Mouse (Mus musculus): ENCODE measurements at regions not wholly inside any gene's neighbourhood (a gene's known extent, or its start where the extent isn't known, plus 50 kb on each side); places are given as distances from the start of the nearest gene placed in this dataset.

DNA sequence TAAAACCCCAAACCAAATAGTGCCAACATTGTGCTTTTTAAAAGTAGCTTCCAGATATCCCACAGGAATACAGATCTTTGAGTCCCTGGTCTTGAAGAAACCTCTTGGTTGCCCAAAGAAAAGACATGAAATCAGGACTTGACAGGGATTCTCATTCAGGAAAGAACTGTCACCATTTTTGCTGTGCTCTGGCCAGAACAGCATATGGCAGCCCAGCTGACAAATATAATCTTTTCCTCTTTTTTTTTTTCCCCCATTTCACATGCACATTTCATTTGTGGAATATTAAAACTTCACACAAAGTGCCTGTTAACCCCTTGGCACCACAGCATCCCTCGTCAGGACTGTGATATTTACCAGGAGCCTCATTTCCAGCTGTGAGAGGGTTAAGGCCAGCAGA is 783.0 kb downstream of the Cypt12 start:
- WGBS: 67% methylated on average over 1 of the region's 1 CpGs
- H3K27ac ChIP-seq: no peak overlapping the region
- H3K4me3 ChIP-seq: no peak overlapping the region
- no peak for ATAC-seq (replicated peaks)
- H3K9ac ChIP-seq: no peak overlapping the region
- H3K4me1 ChIP-seq: no peaks in the 10 kb centered on the region
- H3K9me3 ChIP-seq: no peaks in the 10 kb centered on the region
- no peaks in the 10 kb centered on the region for H3K36me3 ChIP-seq (replicated peaks)
- H3K27me3 ChIP-seq (replicated peaks): no peaks in the 10 kb centered on the region
- H3K4me2 ChIP-seq: no peak overlapping the region

DNA sequence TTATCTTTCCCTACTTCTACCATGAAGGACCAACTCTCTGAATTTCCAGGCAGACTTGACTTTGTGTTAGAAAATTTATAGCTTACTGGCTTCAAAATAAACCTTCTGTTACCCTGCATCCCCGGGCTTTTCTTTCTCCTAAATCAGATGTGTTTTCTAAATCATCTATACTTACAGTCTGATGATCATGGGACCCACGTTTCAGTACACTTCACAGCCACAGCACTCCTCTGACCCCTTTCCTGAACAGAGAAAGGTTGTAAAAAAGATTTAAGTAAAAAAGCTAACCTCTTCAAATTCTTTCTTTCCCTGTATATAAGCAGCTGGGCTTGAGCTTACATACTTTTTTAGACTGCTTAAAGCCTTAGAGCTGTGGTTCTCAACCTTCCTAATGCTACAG is 783.5 kb downstream of the Cypt12 start:
- no peak overlapping the region for H3K4me2 ChIP-seq
- no peak for ATAC-seq (replicated peaks)
- no peaks in the 10 kb centered on the region for H3K9me3 ChIP-seq
- H3K27ac ChIP-seq: no peak overlapping the region
- H3K36me3 ChIP-seq (replicated peaks): no peaks in the 10 kb centered on the region
- no peaks in the 10 kb centered on the region for H3K27me3 ChIP-seq (replicated peaks)
- no peak overlapping the region for H3K4me3 ChIP-seq
- no peaks in the 10 kb centered on the region for H3K4me1 ChIP-seq
- WGBS: 65% methylated on average over 2 of the region's 2 CpGs
- no peak overlapping the region for H3K9ac ChIP-seq

DNA sequence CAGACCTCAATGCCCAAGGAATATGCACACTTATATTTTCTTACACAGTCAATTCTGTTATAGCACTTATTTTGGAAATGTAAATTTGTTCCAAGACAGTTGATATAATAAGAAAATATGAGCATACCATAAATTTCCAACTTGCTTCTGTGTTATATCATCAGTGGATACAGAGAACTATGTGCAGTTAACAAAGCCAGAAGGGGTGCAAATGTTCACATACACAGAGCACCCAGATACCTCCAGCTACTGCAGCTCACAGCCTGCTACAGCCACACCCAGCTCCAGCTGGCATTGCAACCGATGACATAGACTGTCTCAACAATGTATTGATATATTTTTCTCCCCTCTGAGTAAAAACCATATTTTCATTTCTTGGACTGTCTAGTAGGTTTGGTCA is 785.3 kb downstream of the Cypt12 start:
- H3K9me3 ChIP-seq: no peaks in the 10 kb centered on the region
- no peaks in the 10 kb centered on the region for H3K4me1 ChIP-seq
- H3K4me2 ChIP-seq: no peak overlapping the region
- H3K27ac ChIP-seq: no peak overlapping the region
- H3K27me3 ChIP-seq (replicated peaks): no peaks in the 10 kb centered on the region
- ATAC-seq (replicated peaks): no peak
- 92% methylated on average over 1 of the region's 1 CpGs for WGBS
- H3K4me3 ChIP-seq: no peak overlapping the region
- H3K36me3 ChIP-seq (replicated peaks): no peaks in the 10 kb centered on the region
- no peak overlapping the region for H3K9ac ChIP-seq

GRCm38 (mm10) chr3:18738946-18739345 is 790.7 kb downstream of the Cypt12 start:
- Histone ChIP-seq H3K9me3 (no peaks in the 10 kb centered on the region), H3K9ac (no peak overlapping the region), H3K36me3 (replicated peaks) (no peaks in the 10 kb centered on the region), H3K4me1 (no peaks in the 10 kb centered on the region), H3K4me3 (no peak overlapping the region), H3K27me3 (replicated peaks) (no peaks in the 10 kb centered on the region), H3K27ac (no peak overlapping the region), H3K4me2 (no peak overlapping the region)
- no peak for ATAC-seq (replicated peaks)

DNA sequence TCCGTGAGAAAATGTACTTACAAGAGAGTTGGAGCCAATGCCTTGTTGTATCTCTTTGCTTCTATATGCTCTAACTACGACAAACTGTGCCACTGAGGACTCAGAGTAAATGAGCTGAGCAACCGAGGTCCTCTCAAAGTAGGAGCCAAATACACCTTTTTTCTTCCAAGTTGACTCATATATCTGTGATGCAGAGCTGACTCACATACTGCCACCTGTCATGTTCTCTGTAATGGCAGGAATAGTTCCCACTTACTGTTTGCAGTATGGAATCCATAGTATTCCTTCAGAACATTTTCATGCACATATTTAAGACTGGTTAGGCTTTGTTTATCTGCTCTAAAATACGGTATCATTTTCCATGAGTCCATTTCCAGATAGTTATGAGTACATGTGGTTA is 792.1 kb downstream of the Cypt12 start:
- no peak overlapping the region for H3K9ac ChIP-seq
- WGBS: 86% methylated on average over 4 of the region's 4 CpGs
- no peak for ATAC-seq (replicated peaks)

DNA sequence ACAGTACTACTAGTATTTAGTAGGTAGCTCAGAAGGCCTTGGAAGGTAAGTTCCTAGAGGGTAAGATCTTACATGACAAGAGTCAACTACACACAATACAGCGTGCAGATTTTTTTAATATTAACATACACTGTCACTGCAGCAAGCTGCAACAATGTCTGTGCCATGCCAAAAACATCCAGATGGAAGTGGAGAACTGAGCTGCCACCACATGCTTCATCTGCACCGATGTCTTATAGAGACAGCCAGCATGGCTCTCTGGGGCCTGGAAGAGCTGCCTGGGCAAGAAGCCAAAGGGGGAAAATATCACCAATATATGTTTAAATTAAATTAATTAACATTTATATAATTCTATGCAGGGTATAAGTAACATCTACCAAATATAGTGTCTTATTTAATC is 795.3 kb downstream of the Cypt12 start:
- no peak overlapping the region for H3K4me2 ChIP-seq
- no peak overlapping the region for H3K27ac ChIP-seq
- no peaks in the 10 kb centered on the region for H3K9me3 ChIP-seq
- H3K27me3 ChIP-seq (replicated peaks): no peaks in the 10 kb centered on the region
- no peaks in the 10 kb centered on the region for H3K36me3 ChIP-seq (replicated peaks)
- no peak overlapping the region for H3K9ac ChIP-seq
- ATAC-seq (replicated peaks): no peak
- 87% methylated on average over 2 of the region's 2 CpGs for WGBS
- H3K4me3 ChIP-seq: no peak overlapping the region
- no peaks in the 10 kb centered on the region for H3K4me1 ChIP-seq

More for the DNA sequence above, 792.1 kb downstream of the Cypt12 start:
- Histone ChIP-seq H3K27ac (no peak overlapping the region), H3K4me2 (no peak overlapping the region), H3K4me1 (no peaks in the 10 kb centered on the region), H3K27me3 (replicated peaks) (no peaks in the 10 kb centered on the region), H3K36me3 (replicated peaks) (no peaks in the 10 kb centered on the region), H3K9me3 (no peaks in the 10 kb centered on the region), H3K4me3 (no peak overlapping the region)

GRCm38 (mm10) chr3:18744216-18744615 is 796.0 kb downstream of the Cypt12 start:
- Histone ChIP-seq H3K27ac (no peak overlapping the region), H3K9me3 (no peaks in the 10 kb centered on the region), H3K4me1 (no peaks in the 10 kb centered on the region), H3K9ac (no peak overlapping the region), H3K27me3 (replicated peaks) (no peaks in the 10 kb centered on the region), H3K4me3 (no peak overlapping the region), H3K4me2 (no peak overlapping the region), H3K36me3 (replicated peaks) (no peaks in the 10 kb centered on the region)
- WGBS: 89% methylated on average over 3 of the region's 3 CpGs
- ATAC-seq (replicated peaks): no peak

- no peak for ATAC-seq (replicated peaks)
Observed at GRCm38 (mm10) chr3:18746206-18746605, 798.0 kb downstream of the Cypt12 start.

DNA sequence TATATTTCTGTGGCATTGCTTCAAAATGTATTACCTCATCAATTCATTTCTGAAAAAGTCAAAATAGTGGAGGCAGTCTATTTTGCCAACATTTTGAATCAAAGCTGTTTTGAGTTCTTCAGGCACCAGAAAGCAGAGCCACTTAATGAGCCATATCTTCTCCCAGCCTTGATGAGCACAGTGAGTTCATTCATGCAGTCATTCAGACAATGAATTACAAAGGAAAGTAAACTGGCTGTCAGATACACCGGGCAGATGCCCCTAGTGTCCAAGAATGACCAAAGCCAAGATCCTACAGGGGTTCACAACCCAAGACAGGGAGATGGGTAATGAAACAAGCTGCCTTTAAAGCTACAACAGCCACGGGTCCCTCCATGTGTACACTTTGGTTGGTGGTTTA is 798.7 kb downstream of the Cypt12 start:
- WGBS: 62% methylated on average over 2 of the region's 2 CpGs

More at GRCm38 (mm10) chr3:18746206-18746605, 798.0 kb downstream of the Cypt12 start:
- Histone ChIP-seq H3K27me3 (replicated peaks) (no peaks in the 10 kb centered on the region), H3K9me3 (no peaks in the 10 kb centered on the region), H3K4me1 (no peaks in the 10 kb centered on the region), H3K9ac (no peak overlapping the region), H3K4me3 (no peak overlapping the region), H3K36me3 (replicated peaks) (no peaks in the 10 kb centered on the region), H3K27ac (no peak overlapping the region), H3K4me2 (no peak overlapping the region)

DNA sequence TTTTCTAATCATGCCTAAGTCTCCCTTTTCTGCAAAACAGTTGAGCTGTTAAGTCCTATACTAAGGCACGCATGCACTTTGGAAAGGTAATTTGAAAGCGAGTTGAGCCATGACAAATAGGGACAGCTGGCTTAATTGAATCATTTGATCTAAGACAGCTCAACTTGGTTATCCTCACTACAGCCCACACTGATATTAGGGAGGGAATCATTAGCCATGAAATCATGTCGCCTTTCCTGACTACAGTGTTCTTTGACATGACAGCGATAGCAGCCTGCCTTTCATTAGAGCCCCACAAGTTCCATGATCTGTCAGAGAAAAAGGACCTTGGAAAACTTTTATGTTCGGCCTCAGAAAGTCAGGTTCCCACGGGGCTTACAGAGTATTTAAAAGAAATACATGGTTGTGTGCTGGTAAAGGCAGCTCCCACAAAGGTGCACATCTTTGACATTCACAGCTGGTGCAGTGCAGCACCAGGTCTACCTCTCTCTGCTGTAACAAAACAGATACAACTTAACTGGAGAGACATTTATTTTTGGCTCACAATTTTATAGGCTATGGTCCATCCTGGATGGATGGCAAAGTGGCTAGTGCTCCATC is 803.5 kb downstream of the Cypt12 start:
- no peaks in the 10 kb centered on the region for H3K36me3 ChIP-seq (replicated peaks)
- no peaks in the 10 kb centered on the region for H3K4me1 ChIP-seq
- H3K4me2 ChIP-seq: no peak overlapping the region
- peak; percentile 89 for ATAC-seq (replicated peaks)
- no peak overlapping the region for H3K4me3 ChIP-seq
- H3K27me3 ChIP-seq (replicated peaks): no peaks in the 10 kb centered on the region
- H3K9ac ChIP-seq: no peak overlapping the region
- H3K9me3 ChIP-seq: no peaks in the 10 kb centered on the region
- H3K27ac ChIP-seq: no peak overlapping the region
- 49% methylated on average over 6 of the region's 6 CpGs for WGBS

More for the DNA sequence above, 798.7 kb downstream of the Cypt12 start:
- Histone ChIP-seq H3K36me3 (replicated peaks) (no peaks in the 10 kb centered on the region), H3K9ac (no peak overlapping the region), H3K4me3 (no peak overlapping the region), H3K4me1 (no peaks in the 10 kb centered on the region), H3K4me2 (no peak overlapping the region), H3K9me3 (no peaks in the 10 kb centered on the region), H3K27me3 (replicated peaks) (no peaks in the 10 kb centered on the region), H3K27ac (no peak overlapping the region)
- no peak for ATAC-seq (replicated peaks)

DNA sequence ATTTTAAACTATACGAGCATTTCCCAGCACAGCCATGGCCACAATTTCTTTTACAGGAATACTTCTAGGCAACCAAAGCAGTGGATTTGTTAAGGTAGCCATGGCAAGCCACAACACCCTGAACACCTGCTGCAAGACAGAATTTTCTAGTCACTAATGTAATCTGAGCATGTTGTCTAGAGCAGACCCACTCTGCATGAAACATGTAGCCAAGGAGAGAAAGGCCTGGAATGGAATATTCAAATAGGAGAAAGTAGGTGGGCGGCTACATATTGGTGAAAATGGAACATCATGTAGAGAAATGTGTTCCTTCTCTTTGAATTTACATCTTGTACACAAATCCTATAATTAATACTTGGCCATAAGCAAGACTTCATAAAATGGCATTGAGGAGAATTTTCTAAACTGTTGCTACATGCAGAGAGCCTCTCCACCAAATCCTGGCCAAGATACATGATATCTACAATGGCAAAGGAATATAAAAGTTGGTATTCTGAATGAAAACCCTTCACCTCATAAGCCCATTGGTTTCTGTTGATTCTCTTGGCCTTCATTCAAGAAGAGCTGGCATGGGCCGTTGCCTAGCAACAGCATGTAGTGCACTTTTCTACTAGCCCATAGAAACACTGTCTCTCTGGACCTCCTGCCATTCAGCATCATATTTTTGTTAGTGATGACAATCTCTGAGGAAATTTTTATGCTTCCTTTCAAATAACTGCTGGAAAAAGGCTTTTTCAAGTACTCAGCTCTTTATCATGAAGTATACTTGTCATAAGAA is 816.3 kb downstream of the Cypt12 start:
- H3K4me1 ChIP-seq: peaks cover 7% of the 10 kb centered on the region
- H3K4me3 ChIP-seq: no peak overlapping the region
- H3K36me3 ChIP-seq (replicated peaks): no peaks in the 10 kb centered on the region
- H3K27ac ChIP-seq: peak overlapping the region; percentile 34; the same call in 1 of the 2 replicates
- peak; percentile 96 for ATAC-seq (replicated peaks)
- no peaks in the 10 kb centered on the region for H3K9me3 ChIP-seq
- 83% methylated on average over 3 of the region's 3 CpGs for WGBS
- no peak overlapping the region for H3K9ac ChIP-seq
- no peak overlapping the region for H3K4me2 ChIP-seq
- H3K27me3 ChIP-seq (replicated peaks): no peaks in the 10 kb centered on the region

- Histone ChIP-seq H3K27ac (no peak overlapping the region), H3K4me1 (no peaks in the 10 kb centered on the region), H3K9ac (no peak overlapping the region), H3K4me2 (no peak overlapping the region), H3K36me3 (replicated peaks) (no peaks in the 10 kb centered on the region), H3K27me3 (replicated peaks) (no peaks in the 10 kb centered on the region), H3K4me3 (no peak overlapping the region), H3K9me3 (no peaks in the 10 kb centered on the region)
- WGBS: 57% methylated on average over 1 of the region's 1 CpGs
- ATAC-seq (replicated peaks): no peak
Observed at GRCm38 (mm10) chr3:18778481-18778880, 830.3 kb downstream of the Cypt12 start.

DNA sequence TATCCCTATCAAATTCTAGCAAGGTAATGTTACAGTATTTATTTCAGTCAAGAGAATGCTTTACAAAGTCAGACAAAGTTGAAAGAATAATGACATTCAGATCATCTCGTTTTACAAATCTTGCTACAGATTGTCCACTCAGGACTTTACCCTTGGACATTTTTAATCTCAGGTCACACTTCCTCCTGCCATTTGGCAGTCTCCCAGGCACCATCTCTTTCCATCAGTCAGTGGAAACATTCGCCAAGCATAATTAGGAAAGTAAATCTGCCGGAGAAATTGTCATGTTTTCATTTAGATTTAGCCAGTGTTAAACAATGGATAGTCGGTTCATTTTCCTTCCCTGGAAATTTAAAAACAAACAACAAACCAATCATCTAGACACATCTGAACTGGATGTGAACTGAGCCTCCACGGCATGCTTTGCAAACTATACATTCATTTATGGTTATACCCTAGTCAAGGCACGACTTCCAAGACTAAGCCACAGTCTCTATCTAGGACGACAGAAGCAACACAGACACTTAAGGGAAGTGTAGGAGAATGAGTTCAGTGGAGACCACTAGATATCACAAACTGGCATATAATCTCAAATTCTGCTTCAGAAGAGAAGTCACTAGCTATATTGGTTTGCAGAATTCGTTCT is 839.4 kb downstream of the Cypt12 start:
- no peak overlapping the region for H3K4me3 ChIP-seq
- H3K4me1 ChIP-seq: no peaks in the 10 kb centered on the region
- H3K9ac ChIP-seq: no peak overlapping the region
- H3K36me3 ChIP-seq (replicated peaks): no peaks in the 10 kb centered on the region
- H3K4me2 ChIP-seq: no peak overlapping the region
- WGBS: 77% methylated on average over 8 of the region's 8 CpGs
- no peaks in the 10 kb centered on the region for H3K27me3 ChIP-seq (replicated peaks)
- no peak for ATAC-seq (replicated peaks)
- no peak overlapping the region for H3K27ac ChIP-seq
- H3K9me3 ChIP-seq: no peaks in the 10 kb centered on the region

All from midbrain, embryonic 15.5 days (tissue).